Mouse (Mus musculus) lung, postnatal 0 days (tissue): ENCODE data around the gene A930004D18Rik. TPM values are rescaled to one million over a fixed set of nuclear protein-coding genes. Genes with fewer than 3 reads are reported as not detected.
A peak's percentile ranks its signal among the peaks of the same experiment; 100 is the strongest.

ENCODE experiments used
- ATAC-seq: fragments of 200-750 bp; cut with Nextera tagmentation; 2 replicates; pipeline ENCODE4 v1.8.0; 2017; ENCODE audit warnings: moderate library complexity
- DNase-seq: peaks from one replicate; pipeline ENCODE4 v3.0.0-alpha.2; 2016; ENCODE audit warnings: low spot score
- H3K27ac ChIP-seq: fragments of 300-500 bp; sonication (generic); 2 replicates; pipeline ENCODE4 v1.5.1; 2014; ENCODE audit warnings: antibody characterized with exemption, mild to moderate bottlenecking, low read length, mixed read lengths
- H3K27me3 ChIP-seq: fragments of 300-500 bp; sonication (generic); replicated peaks from 2 replicates; pipeline ENCODE4 v1.6.1; 2014; ENCODE audit warnings: low read length, mixed read lengths; ENCODE audit not compliant: insufficient read depth
- H3K36me3 ChIP-seq: fragments of 300-500 bp; sonication (generic); 2 replicates; pipeline ENCODE4 v1.6.1; 2014; ENCODE audit warnings: low read length, mixed read lengths; ENCODE audit not compliant: insufficient read depth
- H3K4me1 ChIP-seq: fragments of 300-500 bp; sonication (generic); 2 replicates; pipeline ENCODE4 v1.6.1; 2014; ENCODE audit warnings: antibody characterized with exemption, low read depth, low read length, mixed read lengths; ENCODE audit not compliant: insufficient read depth
- H3K4me2 ChIP-seq: fragments of 300-500 bp; sonication (generic); replicated peaks from 2 replicates; pipeline ENCODE4 v1.6.1; 2014; ENCODE audit warnings: low read depth, mild to moderate bottlenecking, low read length, moderate library complexity, mixed read lengths
- H3K4me3 ChIP-seq: fragments of 300-500 bp; sonication (generic); 2 replicates; pipeline ENCODE4 v1.5.1; 2014; ENCODE audit warnings: low read depth, low read length
- H3K9ac ChIP-seq: fragments of 300-500 bp; sonication (generic); replicated peaks from 2 replicates; pipeline ENCODE4 v1.6.1; 2014; ENCODE audit warnings: low read depth, mild to moderate bottlenecking
- H3K9me3 ChIP-seq: fragments of 300-500 bp; sonication (generic); 2 replicates; pipeline ENCODE4 v1.6.1; 2016; ENCODE audit warnings: low read length, mixed read lengths
- CTCF ChIP-seq: IDR thresholded peaks from 2 replicates; pipeline ENCODE4 v1.5.1; 2016; ENCODE audit warnings: antibody characterized with exemption, mild to moderate bottlenecking
- EP300 ChIP-seq: IDR thresholded peaks from 2 replicates; pipeline ENCODE4 v1.6.1; 2016; ENCODE audit warnings: antibody characterized with exemption, mild to moderate bottlenecking, control low read depth
- WGBS: fragments of 180-500 bp; shearing (Covaris S2); extraction: QIAGEN DNeasy Blood & Tissue Kit; methylation state at CpG from one replicate; pipeline ENCODE4 v1.1.7; 2014; 5-methylcytosine and 5-hydroxymethylcytosine counted together
- polyA plus RNA-seq: library from polyadenylated mRNA; unstranded; fragments of >200 nt; fragmentation: Nextera tagmentation; extraction: Ambion mirVana; gene quantifications from 2 replicates; pipeline ENCODE4 v1.2.1, GENCODE M21; 2015

A930004D18Rik gene
- polyA plus RNA-seq, 1 experiment from 2014 or later = 11.3 TPM

- Histone ChIP-seq H3K36me3 (no peaks in the 10 kb centered on the region), H3K27ac (0 out of 2 replicates have a peak overlapping the region, but pooled peaks have one; percentile 97), H3K9ac (no peak overlapping the region), H3K9me3 (no peaks in the 10 kb centered on the region), H3K4me3 (no peak overlapping the region), H3K27me3 (no peaks in the 10 kb centered on the region), H3K4me2 (no peak overlapping the region), H3K4me1 (peaks cover 18% of the 10 kb centered on the region)
- peak; percentile 84 for DNase-seq
- 26% methylated on average over 2 of the region's 2 CpGs for WGBS
- no peak for ATAC-seq
- no peak for TF ChIP-seq CTCF
- no peak for TF ChIP-seq EP300
Measured at GRCm38 (mm10) chr2:18053951-18054530, 16.5 kb upstream of the A930004D18Rik start.

- ATAC-seq (no peak), DNase-seq (no peak)
- Histone ChIP-seq H3K27me3 (no peaks in the 10 kb centered on the region), H3K9ac (no peak overlapping the region), H3K4me3 (no peak overlapping the region), H3K9me3 (no peaks in the 10 kb centered on the region), H3K36me3 (no peaks in the 10 kb centered on the region), H3K4me1 (peaks cover 18% of the 10 kb centered on the region), H3K27ac (no peak overlapping the region), H3K4me2 (no peak overlapping the region)
- 83% methylated on average over 1 of the region's 1 CpGs for WGBS
- TF ChIP-seq CTCF (no peak), EP300 (no peak)
Measured at GRCm38 (mm10) chr2:18053243-18053950, 15.9 kb upstream of the A930004D18Rik start.

GRCm38 (mm10) chr2:18052581-18052980 is 15.0 kb upstream of the A930004D18Rik start:
- ATAC-seq (no peak), DNase-seq (no peak)
- no peak overlapping the region for H3K9ac ChIP-seq
- no peak overlapping the region for H3K4me2 ChIP-seq
- no peak overlapping the region for H3K27ac ChIP-seq
- no peaks in the 10 kb centered on the region for H3K36me3 ChIP-seq
- no peak overlapping the region for H3K4me3 ChIP-seq
- no peaks in the 10 kb centered on the region for H3K27me3 ChIP-seq
- H3K9me3 ChIP-seq = no peaks in the 10 kb centered on the region
- no peak for TF ChIP-seq EP300
- no peak for TF ChIP-seq CTCF
- peaks cover 14% of the 10 kb centered on the region for H3K4me1 ChIP-seq
- WGBS = 82% methylated on average over 3 of the region's 3 CpGs

GRCm38 (mm10) chr2:18051831-18052170 is 14.3 kb upstream of the A930004D18Rik start:
- H3K4me1 ChIP-seq = peaks cover 14% of the 10 kb centered on the region
- H3K4me2 ChIP-seq = no peak overlapping the region
- H3K9me3 ChIP-seq = no peaks in the 10 kb centered on the region
- H3K36me3 ChIP-seq = no peaks in the 10 kb centered on the region
- 89% methylated on average over 3 of the region's 3 CpGs for WGBS
- ATAC-seq (no peak), DNase-seq (no peak)
- no peak overlapping the region for H3K9ac ChIP-seq
- no peak overlapping the region for H3K27ac ChIP-seq
- H3K4me3 ChIP-seq = no peak overlapping the region
- H3K27me3 ChIP-seq = no peaks in the 10 kb centered on the region
- TF ChIP-seq CTCF (no peak), EP300 (no peak)

GRCm38 (mm10) chr2:18051026-18051830 is 13.7 kb upstream of the A930004D18Rik start:
- Histone ChIP-seq H3K9me3 (no peaks in the 10 kb centered on the region), H3K36me3 (no peaks in the 10 kb centered on the region), H3K4me1 (peaks cover 15% of the 10 kb centered on the region), H3K27me3 (no peaks in the 10 kb centered on the region), H3K9ac (no peak overlapping the region), H3K4me2 (peak overlapping the region; percentile 64), H3K4me3 (peak overlapping the region; percentile 81; the same call in 1 of the 2 replicates), H3K27ac (no peak overlapping the region; the same call in 1 of the 2 replicates)
- DNase-seq = no peak
- TF ChIP-seq EP300 = no peak
- no peak for TF ChIP-seq CTCF
- ATAC-seq = no peak
- 48% methylated on average over 11 of the region's 11 CpGs for WGBS

- WGBS = 11% methylated on average over 10 of the region's 10 CpGs
- ATAC-seq (no peak), DNase-seq (peak; percentile 81)
- H3K36me3 ChIP-seq = no peaks in the 10 kb centered on the region
- H3K27ac ChIP-seq = peak overlapping the region; percentile 96
- peak overlapping the region; percentile 81 for H3K4me3 ChIP-seq
- H3K9ac ChIP-seq = 0 out of 2 replicates have a peak overlapping the region, but pooled peaks have one; percentile 9
- H3K27me3 ChIP-seq = no peaks in the 10 kb centered on the region
- H3K4me1 ChIP-seq = peaks cover 21% of the 10 kb centered on the region
- peak overlapping the region; percentile 64 for H3K4me2 ChIP-seq
- TF ChIP-seq CTCF (no peak), EP300 (no peak)
- no peaks in the 10 kb centered on the region for H3K9me3 ChIP-seq
Measured at GRCm38 (mm10) chr2:18050541-18050985, 13.0 kb upstream of the A930004D18Rik start.
